Mouse (Mus musculus): ENCODE results near the gene Fam57b.

GRCm38 (mm10) chr7:126855641-126856040 lies 58.2 kb downstream of the Fam57b start:
- no peak for TF ChIP-seq CTCF (IDR thresholded peaks at IDR 0.05; ENCODE audit: low read depth)
- no peak for TF ChIP-seq EP300 (IDR thresholded peaks at IDR 0.05; ENCODE audit: low read depth)

All from heart, postnatal 0 days (tissue).